9 mouse cellular contexts compared by ENCODE assay signal in genomic region chr11:32299865-32300264, GRCm38 (mm10). TPM values are rescaled to one million over a fixed set of nuclear protein-coding genes. Genes with fewer than 3 reads are reported as not detected.
DNase-seq lines count a peak whose midpoint lies in the region; ATAC-seq and TF ChIP-seq lines count a peak whose summit lies in the region.
"Not testable (repeated sequence)": the region's sequence is repeated elsewhere in the genome, so short reads cannot be mapped to it uniquely, and the experiment has no call there.
"Had no signal": no experiment of that assay in that cellular context is flagged by ENCODE, and none has a peak within 500 bp of the region (broad histone marks: within the 10 kb centered on the region; RNA-seq: fewer than 3 reads in every experiment).

Gene Hbq1a (plus strand): TSS chr11:32300069.

- H3K4me3 ChIP-seq in ES-Bruce4 (ENCODE audit: low read depth, low read length) = peak within 1 kb of the TSS; percentile 63
- peak within 1 kb of the TSS; percentile 52 for H3K4me3 ChIP-seq in cerebellum, adult 2 months (replicated peaks; ENCODE audit: insufficient read depth, low read depth, low read length)
- H3K4me3 ChIP-seq in forebrain, embryonic 15.5 days = peak within 1 kb of the TSS; percentile 29
- H3K4me3 ChIP-seq in liver, embryonic 13.5 days (replicated peaks) = peak within 1 kb of the TSS; percentile 49

- not testable (repeated sequence) for H3K9me3 ChIP-seq in ES-Bruce4 (replicated peaks; ENCODE audit: control insufficient read depth, insufficient read depth, low read length, poor library complexity, severe bottlenecking); forebrain, embryonic 15.5 days; liver, embryonic 13.5 days (replicated peaks)

- peak; percentile 53 to 66 for DNase-seq in cerebellum, adult 2 months
- peak; percentile 73 for DNase-seq in heart, postnatal 4 days
- DNase-seq in layer of hippocampus, adult 11-12 months (ENCODE audit: low spot score) = peak; percentile 79
- not testable (repeated sequence) for DNase-seq in liver, embryonic 13.5 days
- DNase-seq in naive thymus-derived CD4-positive, alpha-beta T cell, adult 2 months (ENCODE audit: low read depth) = peak; percentile 38
- peak; percentile 18 to 59 for DNase-seq in spleen, postnatal 36 days (ENCODE audit: low spot score in 2 of 2)

- peak within 1 kb of the TSS; percentile 40 for H3K4me2 ChIP-seq in forebrain, embryonic 15.5 days (replicated peaks)
- peak within 1 kb of the TSS; percentile 59 for H3K4me2 ChIP-seq in liver, embryonic 13.5 days

- whole genome bisulfite sequencing in cerebellum, adult 2 months = 9% methylated on average over 16 of the region's 16 CpGs
- WGBS in forebrain, embryonic 15.5 days = 5% methylated on average over 16 of the region's 16 CpGs
- 8% methylated on average over 16 of the region's 16 CpGs for WGBS in liver, embryonic 13.5 days (ENCODE audit: insufficient replicate concordance)

- peak; percentile 55; the same call in 1 of the 2 replicates for ATAC-seq in forebrain, embryonic 15.5 days (replicated peaks)
- ATAC-seq in liver, embryonic 13.5 days (ENCODE audit: low read depth) = not testable (repeated sequence)

- H3K4me1 ChIP-seq in ES-Bruce4 (ENCODE audit: control insufficient read depth, insufficient read depth, low read length); cerebellum, adult 2 months (ENCODE audit: control insufficient read depth, insufficient read depth, low read length); forebrain, embryonic 15.5 days: not testable (repeated sequence)
- peaks cover 48% of the 10 kb centered on the region for H3K4me1 ChIP-seq in liver, embryonic 13.5 days (replicated peaks)

- H3K36me3 ChIP-seq in ES-Bruce4 (ENCODE audit: control insufficient read depth, insufficient read depth, low read length, poor library complexity, severe bottlenecking); forebrain, embryonic 15.5 days: not testable (repeated sequence)
- peaks cover 39% of the 10 kb centered on the region for H3K36me3 ChIP-seq in liver, embryonic 13.5 days

- not testable (repeated sequence) for H3K9ac ChIP-seq in ES-Bruce4 (ENCODE audit: low read depth, poor library complexity, severe bottlenecking); forebrain, embryonic 15.5 days (replicated peaks)
- H3K9ac ChIP-seq in liver, embryonic 13.5 days = peak within 1 kb of the TSS; percentile 75

- not testable (repeated sequence) for TF ChIP-seq POLR2A in ES-Bruce4 (IDR thresholded peaks at IDR 0.05; ENCODE audit: insufficient read depth, low read length); cerebellum, adult 2 months (IDR thresholded peaks at IDR 0.05; ENCODE audit: borderline replicate concordance, insufficient read depth, low read length)

- peak; percentile 62 for TF ChIP-seq CTCF in ES-Bruce4 (IDR thresholded peaks at IDR 0.05; ENCODE audit: low read depth, low read length)
- peak; percentile 58; the same call in 1 of the 2 replicates for TF ChIP-seq CTCF in cerebellum, adult 2 months (IDR thresholded peaks at IDR 0.05; ENCODE audit: borderline replicate concordance, insufficient read depth, low read depth, low read length)

- not testable (repeated sequence) for H3K27me3 ChIP-seq in ES-Bruce4 (ENCODE audit: control insufficient read depth, insufficient read depth, low read length, poor library complexity, severe bottlenecking); cerebellum, adult 2 months (ENCODE audit: control insufficient read depth, insufficient read depth, low read length); forebrain, embryonic 15.5 days
- H3K27me3 ChIP-seq in liver, embryonic 13.5 days = peaks cover 32% of the 10 kb centered on the region

- TF ChIP-seq EP300 in ES-Bruce4 (IDR thresholded peaks at IDR 0.05; ENCODE audit: insufficient read depth, low read depth, low read length) = not testable (repeated sequence)

- H3K27ac ChIP-seq in ES-Bruce4 (ENCODE audit: insufficient read depth, low read length); cerebellum, adult 2 months (ENCODE audit: insufficient read depth, low read length); forebrain, embryonic 15.5 days (replicated peaks): not testable (repeated sequence)
- peak within 1 kb of the TSS; percentile 92 for H3K27ac ChIP-seq in liver, embryonic 13.5 days

RNA-seq across cellular contexts. Expression of gene Hbq1a, which starts in this region (rescaled TPM):
- not detected in 2 replicates for polyA plus RNA-seq in ES-Bruce4 (2011; ENCODE audit: insufficient read depth, insufficient read length, low read depth, missing spikeins)
- 1.1 TPM in 2 replicates for polyA plus RNA-seq in cerebellum, adult 2 months (2012; rRNA removed)
- 0.69 and 1.1 TPM in 2 replicates for polyA plus RNA-seq in forebrain, embryonic 15.5 days (2015; fragmentation: Nextera tagmentation; extraction: Ambion mirVana)
- under 1 TPM in 1 of 2 experiments, not detected in 1; 0.77 TPM for total RNA-seq in heart, postnatal 4 days (2021)
- 5.6 and 6.1 TPM in 2 replicates for polyA plus RNA-seq in liver, embryonic 13.5 days (2015; fragmentation: Nextera tagmentation; extraction: Ambion mirVana)
- polyA plus RNA-seq: macrophage had no signal

Comparison
In these comparisons a context has a peak if more than half of its experiments do, and no peak if none do; other contexts are left out.
1. Peak in DNase-seq in heart, postnatal 4 days; RNA of the gene not detected or under 1 TPM.